Mouse (Mus musculus): ENCODE data around the gene Epyc. TPM values are rescaled to one million over a fixed set of nuclear protein-coding genes. Genes with fewer than 3 reads are reported as not detected.
"Not testable (repeated sequence)": the region's sequence is repeated elsewhere in the genome, so short reads cannot be mapped to it uniquely, and the experiment has no call there.

The Epyc gene
- polyA plus RNA-seq, 1 experiment from 2014 or later = 1.1 TPM

- H3K9me3 ChIP-seq (replicated peaks) = no peaks in the 10 kb centered on the region
- peaks cover 11% of the 10 kb centered on the region for H3K4me1 ChIP-seq (replicated peaks)
- WGBS = 56% methylated on average over 4 of the region's 4 CpGs
- H3K36me3 ChIP-seq = no peaks in the 10 kb centered on the region
- H3K27ac ChIP-seq = no peak overlapping the region
- no peak overlapping the region for H3K4me3 ChIP-seq
- no peak overlapping the region for H3K9ac ChIP-seq
- 0 out of 2 replicates have a peak overlapping the region, but pooled peaks have one; percentile 1 for H3K4me2 ChIP-seq
- ATAC-seq (replicated peaks; ENCODE audit: insufficient number of reproducible peaks, insufficient read depth, low FRiP score, low read depth) = no peak
- H3K27me3 ChIP-seq = no peaks in the 10 kb centered on the region
These were observed 70.7 kb downstream of the Epyc start for GRCm38 (mm10) chr10:97714584-97714983.

GRCm38 (mm10) chr10:97715289-97715906 is 71.5 kb downstream of the Epyc start:
- H3K9me3 ChIP-seq (replicated peaks) = no peaks in the 10 kb centered on the region
- H3K36me3 ChIP-seq = no peaks in the 10 kb centered on the region
- H3K4me2 ChIP-seq = no peak overlapping the region
- no peaks in the 10 kb centered on the region for H3K27me3 ChIP-seq
- no peak overlapping the region for H3K9ac ChIP-seq
- WGBS = 65% methylated on average over 3 of the region's 3 CpGs
- H3K4me3 ChIP-seq = no peak overlapping the region
- no peak overlapping the region for H3K27ac ChIP-seq
- peaks cover 11% of the 10 kb centered on the region for H3K4me1 ChIP-seq (replicated peaks)
- ATAC-seq (replicated peaks; ENCODE audit: insufficient number of reproducible peaks, insufficient read depth, low FRiP score, low read depth) = no peak

- Histone ChIP-seq H3K9ac (no peak overlapping the region), H3K4me1 (replicated peaks) (peaks cover 11% of the 10 kb centered on the region), H3K4me3 (no peak overlapping the region), H3K27ac (no peak overlapping the region), H3K36me3 (no peaks in the 10 kb centered on the region), H3K9me3 (replicated peaks) (no peaks in the 10 kb centered on the region), H3K27me3 (no peaks in the 10 kb centered on the region), H3K4me2 (no peak overlapping the region)
- WGBS = 87% methylated on average over 1 of the region's 1 CpGs
- no peak for ATAC-seq (replicated peaks; ENCODE audit: insufficient number of reproducible peaks, insufficient read depth, low FRiP score, low read depth)
These were observed 73.4 kb downstream of the Epyc start for GRCm38 (mm10) chr10:97717233-97717632.

- no peak overlapping the region for H3K4me2 ChIP-seq
- no peak overlapping the region for H3K4me3 ChIP-seq
- H3K9ac ChIP-seq = no peak overlapping the region
- no peaks in the 10 kb centered on the region for H3K36me3 ChIP-seq
- no peak for ATAC-seq (replicated peaks; ENCODE audit: insufficient number of reproducible peaks, insufficient read depth, low FRiP score, low read depth)
- H3K4me1 ChIP-seq (replicated peaks) = peaks cover 11% of the 10 kb centered on the region
- WGBS = 73% methylated on average over 2 of the region's 2 CpGs
- no peaks in the 10 kb centered on the region for H3K27me3 ChIP-seq
- H3K9me3 ChIP-seq (replicated peaks) = no peaks in the 10 kb centered on the region
- no peak overlapping the region for H3K27ac ChIP-seq
These were observed 74.2 kb downstream of the Epyc start for GRCm38 (mm10) chr10:97718021-97718420.

GRCm38 (mm10) chr10:97720625-97721024 is 76.8 kb downstream of the Epyc start:
- ATAC-seq (replicated peaks; ENCODE audit: insufficient number of reproducible peaks, insufficient read depth, low FRiP score, low read depth) = no peak
- no peak overlapping the region for H3K4me3 ChIP-seq
- no peaks in the 10 kb centered on the region for H3K4me1 ChIP-seq (replicated peaks)
- H3K27ac ChIP-seq = no peak overlapping the region
- H3K27me3 ChIP-seq = no peaks in the 10 kb centered on the region
- H3K36me3 ChIP-seq = no peaks in the 10 kb centered on the region
- no peak overlapping the region for H3K9ac ChIP-seq
- no peak overlapping the region for H3K4me2 ChIP-seq
- WGBS = 81% methylated on average over 1 of the region's 1 CpGs
- H3K9me3 ChIP-seq (replicated peaks) = no peaks in the 10 kb centered on the region

GRCm38 (mm10) chr10:97722709-97723108 is 78.8 kb downstream of the Epyc start:
- ATAC-seq (replicated peaks; ENCODE audit: insufficient number of reproducible peaks, insufficient read depth, low FRiP score, low read depth) = no peak
- Histone ChIP-seq H3K9ac (no peak overlapping the region), H3K9me3 (replicated peaks) (no peaks in the 10 kb centered on the region), H3K27me3 (no peaks in the 10 kb centered on the region), H3K4me3 (no peak overlapping the region), H3K4me2 (no peak overlapping the region), H3K4me1 (replicated peaks) (no peaks in the 10 kb centered on the region), H3K27ac (no peak overlapping the region), H3K36me3 (no peaks in the 10 kb centered on the region)
- 90% methylated on average over 9 of the region's 9 CpGs for WGBS

GRCm38 (mm10) chr10:97725929-97726328 is 82.1 kb downstream of the Epyc start:
- 39% methylated on average over 1 of the region's 1 CpGs for WGBS
- no peaks in the 10 kb centered on the region for H3K9me3 ChIP-seq (replicated peaks)
- no peaks in the 10 kb centered on the region for H3K4me1 ChIP-seq (replicated peaks)
- no peaks in the 10 kb centered on the region for H3K36me3 ChIP-seq
- H3K9ac ChIP-seq = no peak overlapping the region
- H3K27me3 ChIP-seq = no peaks in the 10 kb centered on the region
- no peak overlapping the region for H3K4me2 ChIP-seq
- no peak for ATAC-seq (replicated peaks; ENCODE audit: insufficient number of reproducible peaks, insufficient read depth, low FRiP score, low read depth)
- no peak overlapping the region for H3K4me3 ChIP-seq
- no peak overlapping the region for H3K27ac ChIP-seq

GRCm38 (mm10) chr10:97726655-97727054 is 82.8 kb downstream of the Epyc start, which contains the start of gene C030005K15Rik:
C030005K15Rik (minus strand) TSS chr10:97726755.
- not testable (repeated sequence) for H3K4me3 ChIP-seq; H3K9ac ChIP-seq; H3K36me3 ChIP-seq; H3K27me3 ChIP-seq; H3K27ac ChIP-seq; H3K9me3 ChIP-seq (replicated peaks); H3K4me2 ChIP-seq; H3K4me1 ChIP-seq (replicated peaks); ATAC-seq (replicated peaks; ENCODE audit: insufficient number of reproducible peaks, insufficient read depth, low FRiP score, low read depth)

Other genes starting within 250 kb of the Epyc start
- 374 and 408 TPM in 2 replicates for gene Dcn, start 164.5 kb upstream of the Epyc start, polyA plus RNA-seq (2015; fragmentation: Nextera tagmentation; extraction: Ambion mirVana)
- gene Lum, start 78.9 kb upstream of the Epyc start, polyA plus RNA-seq (2015; fragmentation: Nextera tagmentation; extraction: Ambion mirVana) = 125 and 126 TPM in 2 replicates
- gene Kera, start 37.2 kb upstream of the Epyc start, polyA plus RNA-seq (2015; fragmentation: Nextera tagmentation; extraction: Ambion mirVana) = 0.09 and 0.15 TPM in 2 replicates
- not detected in 2 replicates for gene Ccer1, start 49.0 kb downstream of the Epyc start, polyA plus RNA-seq (2015; fragmentation: Nextera tagmentation; extraction: Ambion mirVana)
- not detected in 2 replicates for gene C030005K15Rik, start 82.7 kb downstream of the Epyc start, polyA plus RNA-seq (2015; fragmentation: Nextera tagmentation; extraction: Ambion mirVana)

Data from heart, embryonic 15.5 days (tissue).